Mouse (Mus musculus) myocyte (in vitro differentiated cells): ENCODE measurements around the gene Lmna.
A peak's percentile ranks its signal among the peaks of the same experiment; 100 is the strongest.

Source experiments
- CEBPB ChIP-seq: IDR thresholded peaks from 2 replicates; pipeline ENCODE4 v1.6.1; 2011; ENCODE audit warnings: mild to moderate bottlenecking, moderate library complexity; ENCODE audit not compliant: poor library complexity, insufficient read depth, severe bottlenecking
- E2F4 ChIP-seq: IDR thresholded peaks from one replicate; pipeline ENCODE4 v1.6.1; 2011; ENCODE audit warnings: mild to moderate bottlenecking, control low read depth, moderate library complexity; ENCODE audit not compliant: insufficient read depth
- MAX ChIP-seq: IDR thresholded peaks from one replicate; pipeline ENCODE4 v1.6.1; 2011; ENCODE audit warnings: low read depth, mild to moderate bottlenecking, control low read depth
- MYOD1 ChIP-seq, 3 experiments: IDR thresholded peaks; one replicate each; pipeline ENCODE4 v1.6.1; 2011; ENCODE audit warnings: control low read depth in 2 of 3, low read depth in 2 of 3, mild to moderate bottlenecking in 2 of 3, moderate library complexity in 1 of 3; ENCODE audit not compliant: insufficient read length in 2 of 3, control insufficient read depth in 1 of 3
- MYOG ChIP-seq, 3 experiments: IDR thresholded peaks; one replicate each; pipeline ENCODE4 v1.6.1; 2011; ENCODE audit warnings: control low read depth in 2 of 3, low read depth in 2 of 3, mild to moderate bottlenecking in 2 of 3; ENCODE audit not compliant: insufficient read length in 2 of 3, control insufficient read depth in 1 of 3, insufficient read depth in 1 of 3
- POLR2A ChIP-seq: IDR thresholded peaks from one replicate; pipeline ENCODE4 v1.6.1; 2011; ENCODE audit warnings: low read depth, mild to moderate bottlenecking, control low read depth, moderate library complexity; ENCODE audit not compliant: insufficient read length
- POLR2AphosphoS2 ChIP-seq: IDR thresholded peaks from one replicate; pipeline ENCODE4 v1.6.1; 2011; ENCODE audit warnings: low read depth, control low read depth; ENCODE audit not compliant: insufficient read length
- REST ChIP-seq: IDR thresholded peaks from one replicate; pipeline ENCODE4 v1.6.1; 2011; ENCODE audit warnings: mild to moderate bottlenecking, control low read depth, moderate library complexity; ENCODE audit not compliant: insufficient read depth, insufficient read length
- TCF12 ChIP-seq: IDR thresholded peaks from one replicate; pipeline ENCODE4 v1.6.1; 2011; ENCODE audit warnings: mild to moderate bottlenecking, control low read depth; ENCODE audit not compliant: poor library complexity, insufficient read depth, severe bottlenecking
- TCF3 ChIP-seq: IDR thresholded peaks from one replicate; pipeline ENCODE4 v1.6.1; 2011; ENCODE audit warnings: low read depth, control low read depth; ENCODE audit not compliant: insufficient read length
- USF1 ChIP-seq: IDR thresholded peaks from one replicate; pipeline ENCODE4 v1.6.1; 2011; ENCODE audit warnings: low read depth, mild to moderate bottlenecking, control low read depth, moderate library complexity

DNA sequence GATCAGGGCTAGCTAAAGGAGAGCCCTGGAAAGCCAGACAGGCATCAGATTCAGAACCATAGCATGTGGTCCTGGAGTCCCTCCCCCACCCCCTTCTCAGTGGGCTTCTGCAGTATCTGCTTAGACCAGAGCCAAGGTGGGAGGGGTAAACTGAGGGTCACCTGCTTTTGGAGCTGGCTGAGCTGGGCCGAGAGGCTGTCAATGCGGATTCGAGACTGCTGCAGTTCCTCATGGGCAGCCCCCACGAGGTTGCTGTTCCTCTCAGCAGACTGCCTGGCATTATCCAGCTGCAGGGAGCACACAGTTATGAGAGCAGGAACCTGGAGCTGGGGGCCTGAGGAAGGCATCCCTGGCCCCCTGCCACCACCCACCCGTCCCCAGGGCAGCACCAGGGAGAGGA, 23.7 kb downstream of the Lmna start:
- peak; percentile 20 for TF ChIP-seq POLR2A
- no peak for TF ChIP-seq CEBPB
- TF ChIP-seq MYOG (IDR thresholded peaks at IDR 0.05; ENCODE audit: control insufficient read depth in 1 of 3, insufficient read depth in 1 of 3, insufficient read length in 2 of 3, low read depth in 2 of 3) = no peak
- TF ChIP-seq USF1 = no peak
- no peak for TF ChIP-seq MYOD1 (IDR thresholded peaks at IDR 0.05; ENCODE audit: control insufficient read depth in 1 of 3, insufficient read length in 2 of 3, low read depth in 2 of 3)
- no peak for TF ChIP-seq MAX
- TF ChIP-seq E2F4 = no peak
- TF ChIP-seq TCF3 = no peak
- peak; percentile 73 for TF ChIP-seq POLR2AphosphoS2
- TF ChIP-seq REST = no peak
- TF ChIP-seq TCF12 = no peak
